Mouse (Mus musculus) forebrain, embryonic 16.5 days (tissue): ENCODE results near the gene Fkbp10. TPM values are rescaled to one million over a fixed set of nuclear protein-coding genes. Genes with fewer than 3 reads are reported as not detected.

Experiments used
- ATAC-seq: fragments of 200-750 bp; cut with Nextera tagmentation; 2 replicates; pipeline ENCODE4 v1.8.0; 2017; ENCODE audit warnings: mild to moderate bottlenecking, moderate library complexity
- H3K27ac ChIP-seq: fragments of 300-500 bp; sonication (generic); 2 replicates; pipeline ENCODE4 v1.5.1; 2014; ENCODE audit warnings: low read length, control low read depth
- H3K27me3 ChIP-seq: fragments of 300-500 bp; sonication (generic); replicated peaks from 2 replicates; pipeline ENCODE4 v1.6.1; 2014; ENCODE audit warnings: low read length; ENCODE audit not compliant: control insufficient read depth, insufficient read depth
- H3K36me3 ChIP-seq: fragments of 300-500 bp; sonication (generic); 2 replicates; pipeline ENCODE4 v1.6.1; 2014; ENCODE audit not compliant: control insufficient read depth, insufficient read depth
- H3K4me1 ChIP-seq: fragments of 300-500 bp; sonication (generic); replicated peaks from 2 replicates; pipeline ENCODE4 v1.6.1; 2014; ENCODE audit warnings: low read length; ENCODE audit not compliant: control insufficient read depth, insufficient read depth
- H3K4me2 ChIP-seq: fragments of 300-500 bp; sonication (generic); 2 replicates; pipeline ENCODE4 v1.6.1; 2014; ENCODE audit warnings: mild to moderate bottlenecking, low read length, control low read depth
- H3K4me3 ChIP-seq: fragments of 300-500 bp; sonication (generic); replicated peaks from 2 replicates; pipeline ENCODE4 v1.5.1; 2014; ENCODE audit warnings: mild to moderate bottlenecking, low read length, control low read depth
- H3K9ac ChIP-seq: fragments of 300-500 bp; sonication (generic); replicated peaks from 2 replicates; pipeline ENCODE4 v1.6.1; 2014; ENCODE audit warnings: low read depth, low read length, control low read depth
- H3K9me3 ChIP-seq: fragments of 300-500 bp; sonication (generic); 2 replicates; pipeline ENCODE4 v1.6.1; 2016; ENCODE audit warnings: low read length; ENCODE audit not compliant: control insufficient read depth
- WGBS: fragments of 180-500 bp; shearing (Covaris S2); extraction: QIAGEN DNeasy Blood & Tissue Kit; methylation state at CpG from one replicate; pipeline ENCODE4 v1.1.7; 2014; 5-methylcytosine and 5-hydroxymethylcytosine counted together
- polyA plus RNA-seq: library from polyadenylated mRNA; unstranded; fragments of >200 nt; fragmentation: Nextera tagmentation; extraction: Ambion mirVana; gene quantifications from 2 replicates; pipeline ENCODE4 v1.2.1, GENCODE M21; 2015

Fkbp10 gene
- polyA plus RNA-seq, 1 experiment from 2014 or later = 18.4 TPM

GRCm38 (mm10) chr11:100441797-100442196 is 26.3 kb downstream of the Fkbp10 start, which contains the start of the genes Nt5c3b and Klhl10:
Nt5c3b (minus strand) TSS chr11:100441808.
Klhl10 (plus strand) TSS chr11:100441917.
- ATAC-seq = no peak
- Histone ChIP-seq H3K9me3 (no peaks in the 10 kb centered on the region), H3K27me3 (no peaks in the 10 kb centered on the region), H3K4me2 (peak within 1 kb of the TSS; percentile 78), H3K27ac (peak within 1 kb of the TSS; percentile 56; the same call in 1 of the 2 replicates), H3K4me3 (peak within 1 kb of the TSS; percentile 89), H3K9ac (peak within 1 kb of the TSS; percentile 92), H3K4me1 (peaks cover 17% of the 10 kb centered on the region), H3K36me3 (no peaks in the 10 kb centered on the region)
- 83% methylated on average over 8 of the region's 8 CpGs for WGBS

- Histone ChIP-seq H3K36me3 (no peaks in the 10 kb centered on the region), H3K4me1 (peaks cover 17% of the 10 kb centered on the region), H3K27me3 (no peaks in the 10 kb centered on the region), H3K9me3 (no peaks in the 10 kb centered on the region), H3K4me3 (no peak overlapping the region), H3K9ac (no peak overlapping the region), H3K4me2 (no peak overlapping the region), H3K27ac (no peak overlapping the region)
- ATAC-seq = no peak
- WGBS = 76% methylated on average over 6 of the region's 6 CpGs
Measured at GRCm38 (mm10) chr11:100442625-100443024, 27.1 kb downstream of the Fkbp10 start.

- Histone ChIP-seq H3K9me3 (no peaks in the 10 kb centered on the region), H3K27me3 (no peaks in the 10 kb centered on the region), H3K27ac (no peak overlapping the region), H3K9ac (no peak overlapping the region), H3K4me3 (no peak overlapping the region), H3K36me3 (peaks cover under 1% of the 10 kb centered on the region; the same call in 1 of the 2 replicates), H3K4me2 (no peak overlapping the region), H3K4me1 (no peaks in the 10 kb centered on the region)
- no peak for ATAC-seq
- WGBS = 84% methylated on average over 4 of the region's 4 CpGs
Measured at GRCm38 (mm10) chr11:100457247-100457646, 41.8 kb downstream of the Fkbp10 start.

GRCm38 (mm10) chr11:100457711-100458110 is 42.2 kb downstream of the Fkbp10 start:
- H3K4me2 ChIP-seq = no peak overlapping the region
- H3K4me1 ChIP-seq = no peaks in the 10 kb centered on the region
- H3K27me3 ChIP-seq = no peaks in the 10 kb centered on the region
- WGBS = 93% methylated on average over 5 of the region's 5 CpGs
- H3K9ac ChIP-seq = no peak overlapping the region
- peaks cover 2% of the 10 kb centered on the region; the same call in 1 of the 2 replicates for H3K36me3 ChIP-seq
- no peak overlapping the region for H3K4me3 ChIP-seq
- no peaks in the 10 kb centered on the region for H3K9me3 ChIP-seq
- no peak for ATAC-seq
- no peak overlapping the region for H3K27ac ChIP-seq

- Histone ChIP-seq H3K4me2 (no peak overlapping the region), H3K36me3 (peaks cover 5% of the 10 kb centered on the region), H3K9ac (no peak overlapping the region), H3K4me3 (no peak overlapping the region), H3K27ac (no peak overlapping the region), H3K27me3 (no peaks in the 10 kb centered on the region), H3K4me1 (no peaks in the 10 kb centered on the region), H3K9me3 (no peaks in the 10 kb centered on the region)
- whole genome bisulfite sequencing = 78% methylated on average over 10 of the region's 10 CpGs
- ATAC-seq = no peak
Measured at GRCm38 (mm10) chr11:100462699-100463098, 47.2 kb downstream of the Fkbp10 start.

DNA sequence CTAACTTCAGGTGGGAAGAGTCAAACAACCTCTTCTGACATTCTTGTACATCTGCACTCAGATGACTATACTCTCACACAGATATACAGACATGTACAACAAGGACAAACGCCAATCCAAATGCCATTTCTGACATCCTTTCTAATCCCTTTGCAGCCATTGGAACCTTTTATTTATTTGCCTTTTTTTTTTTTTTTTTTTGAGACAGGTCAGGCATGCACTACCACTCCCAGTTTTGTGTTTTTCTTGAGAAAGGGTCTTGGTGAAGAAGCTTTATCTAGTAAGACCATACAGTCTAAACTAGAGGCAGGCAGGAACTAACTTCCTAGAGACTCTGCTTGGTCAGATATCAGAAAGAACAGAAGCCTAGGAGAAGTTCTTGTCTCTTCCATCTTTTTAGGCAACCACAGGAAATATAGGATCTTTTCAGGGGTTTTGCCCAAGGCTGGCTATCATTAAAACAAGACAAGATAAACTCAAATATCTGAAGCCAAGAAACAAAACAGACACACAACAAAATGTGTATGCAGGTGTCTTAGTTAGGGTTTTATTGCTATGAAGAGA is 49.8 kb downstream of the Fkbp10 start:
- ATAC-seq = no peak
- H3K4me3 ChIP-seq = no peak overlapping the region
- no peak overlapping the region for H3K9ac ChIP-seq
- H3K4me1 ChIP-seq = peaks cover 8% of the 10 kb centered on the region
- no peak overlapping the region for H3K4me2 ChIP-seq
- 98% methylated on average over 1 of the region's 1 CpGs for WGBS
- H3K27ac ChIP-seq = no peak overlapping the region
- H3K36me3 ChIP-seq = peaks cover 5% of the 10 kb centered on the region
- no peaks in the 10 kb centered on the region for H3K9me3 ChIP-seq
- H3K27me3 ChIP-seq = no peaks in the 10 kb centered on the region

DNA sequence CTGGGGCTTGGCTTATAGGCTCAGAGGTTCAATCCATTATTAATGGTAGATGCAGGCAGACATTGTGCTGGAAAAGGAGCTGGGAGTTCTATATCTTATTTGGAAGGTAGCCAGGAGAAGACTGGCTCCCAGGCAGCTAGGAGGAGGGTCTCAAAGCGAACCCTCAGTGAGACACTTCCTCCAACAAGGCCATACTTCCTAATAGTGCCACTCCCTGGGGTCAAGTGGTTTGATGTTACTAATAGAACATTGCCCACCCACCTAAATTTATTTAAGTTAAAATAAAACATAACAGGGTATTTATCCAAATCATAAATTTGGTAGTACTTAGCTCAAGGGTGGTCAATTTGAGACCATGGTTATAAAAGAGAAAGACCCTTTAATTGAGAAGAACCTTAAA is 50.3 kb downstream of the Fkbp10 start:
- H3K9ac ChIP-seq = no peak overlapping the region
- H3K4me2 ChIP-seq = no peak overlapping the region
- H3K36me3 ChIP-seq = peaks cover 5% of the 10 kb centered on the region
- H3K27ac ChIP-seq = no peak overlapping the region
- no peak for ATAC-seq
- no peaks in the 10 kb centered on the region for H3K27me3 ChIP-seq
- peaks cover 13% of the 10 kb centered on the region for H3K4me1 ChIP-seq
- H3K9me3 ChIP-seq = no peaks in the 10 kb centered on the region
- H3K4me3 ChIP-seq = no peak overlapping the region
- 93% methylated on average over 1 of the region's 1 CpGs for WGBS

DNA sequence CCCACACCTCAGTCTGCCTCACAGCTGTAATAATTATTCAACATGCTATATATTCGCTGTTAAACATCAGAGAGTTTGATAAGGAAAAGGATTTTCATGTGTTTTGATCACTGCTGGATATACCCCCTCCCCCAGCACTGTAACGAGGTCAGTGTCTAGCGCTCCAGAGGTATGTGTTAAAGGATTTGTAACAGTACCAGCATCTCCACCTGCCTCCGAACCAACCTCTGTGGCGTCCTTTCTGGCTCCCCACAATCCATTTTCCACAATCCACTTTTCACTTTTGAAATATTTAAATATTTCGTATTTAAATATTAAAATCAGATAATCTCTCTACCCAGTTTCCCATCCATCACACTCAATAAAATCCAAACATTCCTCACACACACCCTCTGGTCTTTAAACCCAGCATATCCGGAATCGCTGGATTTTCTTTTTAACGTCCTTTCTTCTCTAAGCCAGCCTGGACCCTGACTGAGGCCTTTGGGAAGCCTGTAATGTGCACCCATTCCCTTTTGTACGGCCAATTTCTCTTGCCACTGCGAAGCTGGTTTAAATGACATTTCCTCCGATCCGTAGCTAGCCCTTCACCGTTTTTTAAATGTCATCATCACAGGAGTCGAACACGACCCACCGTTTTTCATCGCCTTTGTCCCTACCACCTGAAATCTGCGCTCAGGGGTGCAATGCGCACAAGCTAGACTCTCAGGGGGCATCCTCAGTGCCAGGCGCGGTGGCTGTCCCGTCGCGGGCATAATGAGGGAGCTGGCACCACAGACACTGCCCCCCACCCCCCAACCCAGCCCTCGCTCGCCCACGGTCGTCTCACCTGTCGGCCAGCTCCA is 56.1 kb downstream of the Fkbp10 start:
- H3K27me3 ChIP-seq = no peaks in the 10 kb centered on the region
- H3K4me1 ChIP-seq = peaks cover 19% of the 10 kb centered on the region
- no peaks in the 10 kb centered on the region for H3K9me3 ChIP-seq
- H3K9ac ChIP-seq = peak overlapping the region; percentile 91
- H3K4me2 ChIP-seq = peak overlapping the region; percentile 75
- peaks cover 6% of the 10 kb centered on the region for H3K36me3 ChIP-seq
- H3K27ac ChIP-seq = peak overlapping the region; percentile 89
- WGBS = 3% methylated on average over 30 of the region's 30 CpGs
- peak overlapping the region; percentile 89 for H3K4me3 ChIP-seq
- ATAC-seq = peak; percentile 32

DNA sequence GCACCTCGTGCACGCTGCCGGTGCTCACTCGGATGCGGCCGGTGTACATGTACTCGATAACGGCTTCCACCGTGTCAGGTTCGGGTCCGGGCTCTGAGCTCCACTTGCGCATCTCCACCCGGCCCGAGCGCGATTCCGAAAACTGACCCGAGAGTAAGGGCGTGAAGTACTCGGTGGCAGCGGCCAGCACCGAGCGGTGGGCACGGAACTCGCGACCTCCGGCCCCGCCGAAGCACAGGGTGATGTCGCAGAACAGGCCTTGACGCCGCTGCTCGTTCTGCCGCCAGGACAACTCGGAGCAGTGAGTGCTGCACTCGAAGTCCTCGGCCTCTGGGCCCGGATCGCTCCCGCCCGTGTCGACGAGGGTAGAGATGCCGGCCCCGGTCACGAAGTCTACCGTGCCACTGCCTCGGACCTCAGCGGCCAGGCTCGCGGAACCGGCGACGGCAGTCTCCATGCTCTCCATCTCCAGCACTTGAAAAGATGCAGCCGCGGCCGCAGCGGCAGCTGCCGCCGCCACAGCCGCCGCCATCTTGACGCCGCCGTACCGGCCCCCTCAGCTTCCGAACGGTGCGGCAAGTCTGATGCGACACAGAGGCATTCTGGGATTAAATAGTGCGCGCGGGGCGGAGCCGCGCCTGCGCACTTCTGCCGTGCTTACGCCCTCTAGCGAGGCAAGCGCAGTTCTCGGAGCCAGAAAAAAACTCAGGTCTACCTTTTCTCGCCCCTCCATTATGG is 56.9 kb downstream of the Fkbp10 start, which contains the start of gene Klhl11:
Gene Klhl11, minus strand, starts transcription at position 545 of the 738 bp plus-strand sequence.
- Histone ChIP-seq H3K27me3 (no peaks in the 10 kb centered on the region), H3K4me2 (peak within 1 kb of the TSS; percentile 75), H3K9me3 (no peaks in the 10 kb centered on the region), H3K27ac (peak within 1 kb of the TSS; percentile 89), H3K9ac (peak within 1 kb of the TSS; percentile 91), H3K4me3 (peak within 1 kb of the TSS; percentile 89), H3K4me1 (peaks cover 19% of the 10 kb centered on the region), H3K36me3 (peaks cover 12% of the 10 kb centered on the region)
- peak; percentile 95 for ATAC-seq
- under 1% methylated on average over 83 of the region's 83 CpGs for WGBS
